Mouse (Mus musculus): ENCODE results near the gene Vamp3. TPM values are rescaled to one million over a fixed set of nuclear protein-coding genes. Genes with fewer than 3 reads are reported as not detected.

The Vamp3 gene
- polyA plus RNA-seq, 1 experiment from 2014 or later = 115 TPM

GRCm38 (mm10) chr4:151001397-151001796 lies 56.4 kb downstream of the Vamp3 start:
- Histone ChIP-seq H3K9ac (no peak overlapping the region), H3K36me3 (peaks cover 6% of the 10 kb centered on the region; the same call in 1 of the 2 replicates), H3K27ac (no peak overlapping the region), H3K4me1 (no peaks in the 10 kb centered on the region), H3K4me2 (no peak overlapping the region), H3K27me3 (no peaks in the 10 kb centered on the region), H3K4me3 (no peak overlapping the region), H3K9me3 (no peaks in the 10 kb centered on the region)
- WGBS = 69% methylated on average over 13 of the region's 13 CpGs
- ATAC-seq (ENCODE audit: insufficient number of reproducible peaks, insufficient read depth, low FRiP score, low TSS enrichment, low read depth) = no peak

GRCm38 (mm10) chr4:150998626-150999025 lies 59.1 kb downstream of the Vamp3 start:
- Histone ChIP-seq H3K9ac (no peak overlapping the region), H3K27ac (no peak overlapping the region), H3K4me1 (no peaks in the 10 kb centered on the region), H3K9me3 (no peaks in the 10 kb centered on the region), H3K27me3 (no peaks in the 10 kb centered on the region), H3K4me2 (no peak overlapping the region), H3K4me3 (no peak overlapping the region), H3K36me3 (no peaks in the 10 kb centered on the region)
- WGBS = 95% methylated on average over 9 of the region's 9 CpGs
- ATAC-seq (ENCODE audit: insufficient number of reproducible peaks, insufficient read depth, low FRiP score, low TSS enrichment, low read depth) = no peak

Other genes with a start within 250 kb of the Vamp3 start
- gene Errfi1, start 204.0 kb downstream of the Vamp3 start, polyA plus RNA-seq (2015; fragmentation: Nextera tagmentation; extraction: Ambion mirVana) = 23.1 and 25.8 TPM in 2 replicates
- gene Park7, start 143.5 kb downstream of the Vamp3 start, polyA plus RNA-seq (2015; fragmentation: Nextera tagmentation; extraction: Ambion mirVana) = 449 and 477 TPM in 2 replicates
- gene Tnfrsf9, start 143.4 kb downstream of the Vamp3 start, polyA plus RNA-seq (2015; fragmentation: Nextera tagmentation; extraction: Ambion mirVana) = 0.39 and 0.51 TPM in 2 replicates
- not detected in 2 replicates for gene Uts2, start 60.9 kb downstream of the Vamp3 start, polyA plus RNA-seq (2015; fragmentation: Nextera tagmentation; extraction: Ambion mirVana)
- gene Per3, start 13.3 kb downstream of the Vamp3 start, polyA plus RNA-seq (2015; fragmentation: Nextera tagmentation; extraction: Ambion mirVana) = 7.9 and 8.3 TPM in 2 replicates
- not detected in 2 replicates for gene Gm13090, start 31.6 kb upstream of the Vamp3 start, polyA plus RNA-seq (2015; fragmentation: Nextera tagmentation; extraction: Ambion mirVana)

Measured in embryonic facial prominence, embryonic 13.5 days (tissue).